Mouse (Mus musculus): ENCODE measurements around the gene Palm2.

DNA sequence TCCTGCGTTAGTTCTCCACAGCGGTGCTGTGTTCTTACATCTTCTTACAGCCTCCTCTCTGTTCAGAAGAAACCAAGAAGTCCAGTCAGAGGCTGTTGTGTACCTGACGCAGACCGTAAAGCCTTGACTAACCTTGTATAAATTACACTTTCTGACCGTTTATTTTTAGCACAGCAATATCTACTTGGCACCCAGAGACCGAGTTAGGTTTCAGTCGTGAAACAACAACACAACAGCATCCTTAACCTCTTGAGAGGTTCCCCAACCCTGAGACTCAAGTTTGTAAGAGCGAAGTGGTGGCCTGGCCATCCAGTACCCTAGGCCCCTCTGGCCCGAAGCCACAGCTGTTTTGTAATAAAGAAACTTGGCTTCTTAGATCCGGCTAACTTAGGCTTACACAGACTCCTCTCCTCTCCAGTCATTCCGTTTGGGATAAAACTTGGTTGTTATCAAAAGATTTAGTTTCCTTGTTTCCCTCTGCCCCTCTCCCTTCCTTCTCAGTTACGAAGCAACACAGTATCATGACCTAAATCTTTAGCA lies 250.7 kb downstream of the Palm2 start:
- TF ChIP-seq CHD1 (IDR thresholded peaks at IDR 0.05; ENCODE audit: low read depth, low read length) (no peak), SIN3A (IDR thresholded peaks at IDR 0.05; ENCODE audit: low read length) (no peak), USF1 (IDR thresholded peaks at IDR 0.05; ENCODE audit: low read depth, low read length) (no peak), CTCF (IDR thresholded peaks at IDR 0.05 in 2 of 3, conservative IDR thresholded peaks at IDR 0.05 in 1 of 3; ENCODE audit: control insufficient read depth in 1 of 3, insufficient read depth in 1 of 3, low read depth in 2 of 3, low read length in 3 of 3, poor library complexity in 1 of 3, severe bottlenecking in 1 of 3) (no peak), MEF2A (IDR thresholded peaks at IDR 0.05; ENCODE audit: extremely low read depth, insufficient replicate concordance, low read depth, low read length, poor library complexity, severe bottlenecking) (no peak), TBP (IDR thresholded peaks at IDR 0.05; ENCODE audit: low read depth, low read length) (no peak), GATA1 (IDR thresholded peaks at IDR 0.05; ENCODE audit: low read depth, low read length) (no peak), E2F4 (IDR thresholded peaks at IDR 0.05; ENCODE audit: borderline replicate concordance, low read depth, low read length) (no peak), POLR2A (IDR thresholded peaks at IDR 0.05; ENCODE audit: control insufficient read depth in 1 of 2, insufficient read depth in 1 of 2, low read depth in 1 of 2, low read length in 2 of 2, poor library complexity in 1 of 2) (no peak), ETS1 (IDR thresholded peaks at IDR 0.05; ENCODE audit: low read depth, low read length) (no peak), TCF12 (IDR thresholded peaks at IDR 0.05; ENCODE audit: low read depth, low read length) (no peak)

All from MEL (cell line).